Mouse (Mus musculus): ENCODE data around the gene 1700016C15Rik.

1700016C15Rik gene

GRCm38 (mm10) chr1:177729043-177730024 lies at the start of gene 1700016C15Rik:
Gene 1700016C15Rik (plus strand): TSS chr1:177729814.
- no peak for DNase-seq (ENCODE audit: low spot score)

GRCm38 (mm10) chr1:177681239-177681638 lies 48.4 kb upstream of the 1700016C15Rik start:
- peak; percentile 10 for DNase-seq (ENCODE audit: low spot score)

- no peak for DNase-seq (ENCODE audit: low spot score)
These were observed 45.4 kb upstream of the 1700016C15Rik start for GRCm38 (mm10) chr1:177683931-177684836.

- DNase-seq (ENCODE audit: low spot score) = no peak
These were observed 44.7 kb upstream of the 1700016C15Rik start for GRCm38 (mm10) chr1:177684901-177685300.

GRCm38 (mm10) chr1:177686137-177686536 lies 43.5 kb upstream of the 1700016C15Rik start:
- no peak for DNase-seq (ENCODE audit: low spot score)

- no peak for DNase-seq (ENCODE audit: low spot score)
These were observed 42.6 kb upstream of the 1700016C15Rik start for GRCm38 (mm10) chr1:177686982-177687381.

- no peak for DNase-seq (ENCODE audit: low spot score)
These were observed 37.1 kb upstream of the 1700016C15Rik start for GRCm38 (mm10) chr1:177692491-177692890.

GRCm38 (mm10) chr1:177693486-177694252 lies 35.9 kb upstream of the 1700016C15Rik start:
- DNase-seq (ENCODE audit: low spot score) = no peak

GRCm38 (mm10) chr1:177700560-177700959 lies 29.1 kb upstream of the 1700016C15Rik start:
- DNase-seq (ENCODE audit: low spot score) = no peak

- DNase-seq (ENCODE audit: low spot score) = peak; percentile 41
These were observed 27.0 kb upstream of the 1700016C15Rik start for GRCm38 (mm10) chr1:177702481-177703146.

- no peak for DNase-seq (ENCODE audit: low spot score)
These were observed 26.3 kb upstream of the 1700016C15Rik start for GRCm38 (mm10) chr1:177703147-177703807.

- DNase-seq (ENCODE audit: low spot score) = no peak
These were observed 24.4 kb upstream of the 1700016C15Rik start for GRCm38 (mm10) chr1:177705204-177705603.

- no peak for DNase-seq (ENCODE audit: low spot score)
These were observed 22.0 kb upstream of the 1700016C15Rik start for GRCm38 (mm10) chr1:177707571-177707970.

GRCm38 (mm10) chr1:177708583-177709055 lies 21.0 kb upstream of the 1700016C15Rik start:
- no peak for DNase-seq (ENCODE audit: low spot score)

- no peak for DNase-seq (ENCODE audit: low spot score)
These were observed 18.6 kb upstream of the 1700016C15Rik start for GRCm38 (mm10) chr1:177711000-177711399.

- no peak for DNase-seq (ENCODE audit: low spot score)
These were observed 18.2 kb upstream of the 1700016C15Rik start for GRCm38 (mm10) chr1:177711418-177711817.

- DNase-seq (ENCODE audit: low spot score) = no peak
These were observed 15.8 kb upstream of the 1700016C15Rik start for GRCm38 (mm10) chr1:177713635-177714396.

- no peak for DNase-seq (ENCODE audit: low spot score)
These were observed 15.1 kb upstream of the 1700016C15Rik start for GRCm38 (mm10) chr1:177714397-177715012.

GRCm38 (mm10) chr1:177716448-177716847 lies 13.2 kb upstream of the 1700016C15Rik start:
- DNase-seq (ENCODE audit: low spot score) = no peak
